Comparison of ENCODE assay signal across 8 mouse cellular contexts in the genomic region with DNA sequence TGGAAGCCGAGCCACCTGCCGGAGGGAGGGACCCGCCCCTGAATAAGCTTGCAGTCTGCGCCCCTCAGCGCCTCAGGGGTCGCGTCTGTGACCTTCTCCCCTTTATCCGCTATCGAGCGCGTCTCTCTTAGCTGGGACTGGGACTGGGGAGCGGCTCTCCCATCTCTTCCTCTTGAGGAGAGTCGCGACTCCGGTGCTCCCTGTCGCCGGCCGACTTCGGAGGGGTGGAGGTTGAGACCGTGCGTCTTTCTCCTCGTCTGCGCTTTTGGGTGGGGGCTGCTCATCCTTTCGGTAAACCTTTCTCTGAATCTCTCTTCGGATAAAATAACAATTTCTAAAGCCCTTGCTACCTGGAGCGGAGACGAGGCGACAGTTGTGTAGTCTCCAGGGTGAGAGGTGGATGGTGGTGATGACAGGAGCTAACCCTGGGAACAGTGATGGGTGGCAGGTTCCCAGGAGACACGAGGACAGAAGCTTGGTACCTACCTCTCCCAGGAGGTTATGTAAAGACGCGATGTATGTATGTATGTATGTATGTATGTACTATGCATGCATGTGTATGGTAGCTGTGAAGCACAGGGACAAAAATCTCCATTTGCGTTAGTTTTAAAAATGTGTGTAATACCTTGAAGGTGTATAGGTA. TPM values are rescaled to one million over a fixed set of nuclear protein-coding genes. Genes with fewer than 3 reads are reported as not detected.
DNase-seq lines count a peak whose midpoint lies in the region; ATAC-seq and TF ChIP-seq lines count a peak whose summit lies in the region.

No protein-coding gene starts in this region.

- peak overlapping the region; percentile 97 for H3K9ac ChIP-seq in hindbrain, embryonic 12.5 days
- H3K9ac ChIP-seq in liver, embryonic 12.5 days, result peak overlapping the region; percentile 99

- no peak for DNase-seq in kidney, adult 2 months
- no peak for DNase-seq in kidney, postnatal 4 days
- DNase-seq in ES-CJ7 (ENCODE audit: low read depth, low spot score), result peak; percentile 63
- DNase-seq in cerebellum, postnatal 25 days, result peak; percentile 54 to 56
- DNase-seq in right cerebral cortex, postnatal 25 days, result peak; percentile 46
- no peak for DNase-seq in yolk sac, embryonic 10.5 days (ENCODE audit: low spot score)

- no peaks in the 10 kb centered on the region for H3K9me3 ChIP-seq in hindbrain, embryonic 12.5 days (replicated peaks)
- H3K9me3 ChIP-seq in liver, embryonic 12.5 days (replicated peaks), result no peaks in the 10 kb centered on the region

- peak overlapping the region; percentile 83 for H3K4me3 ChIP-seq in kidney, adult 2 months (ENCODE audit: insufficient read depth, low read depth, low read length)
- H3K4me3 ChIP-seq in hindbrain, embryonic 12.5 days, result peak overlapping the region; percentile 96
- H3K4me3 ChIP-seq in liver, embryonic 12.5 days, result peak overlapping the region; percentile 99

- no peak for TF ChIP-seq CTCF in kidney, adult 2 months (conservative IDR thresholded peaks at IDR 0.05; ENCODE audit: insufficient read depth, insufficient read length, low read depth, low read length)

- peak overlapping the region; percentile 51 for H3K27ac ChIP-seq in kidney, adult 2 months (ENCODE audit: insufficient read depth, low read depth, low read length)
- H3K27ac ChIP-seq in hindbrain, embryonic 12.5 days, result peak overlapping the region; percentile 98
- peak overlapping the region; percentile 100 for H3K27ac ChIP-seq in liver, embryonic 12.5 days

- ATAC-seq in hindbrain, embryonic 12.5 days (ENCODE audit: low FRiP score), result peak; percentile 67
- peak; percentile 43 for ATAC-seq in liver, embryonic 12.5 days

- peak overlapping the region; percentile 83 for H3K4me2 ChIP-seq in hindbrain, embryonic 12.5 days (replicated peaks)
- peak overlapping the region; percentile 91 for H3K4me2 ChIP-seq in liver, embryonic 12.5 days

- H3K4me1 ChIP-seq in kidney, adult 2 months (ENCODE audit: control insufficient read depth, insufficient read depth, low read length), result no peaks in the 10 kb centered on the region; the same call in 1 of the 2 replicates
- peaks cover 16% of the 10 kb centered on the region; the same call in 1 of the 2 replicates for H3K4me1 ChIP-seq in hindbrain, embryonic 12.5 days
- H3K4me1 ChIP-seq in liver, embryonic 12.5 days, result peaks cover 64% of the 10 kb centered on the region

- 2% methylated on average over 32 of the region's 32 CpGs for WGBS in kidney, adult 2 months
- WGBS in hindbrain, embryonic 12.5 days, result 2% methylated on average over 32 of the region's 32 CpGs
- under 1% methylated on average over 32 of the region's 32 CpGs for WGBS in liver, embryonic 12.5 days (ENCODE audit: insufficient replicate concordance)

- no peaks in the 10 kb centered on the region for H3K36me3 ChIP-seq in kidney, adult 2 months (ENCODE audit: control insufficient read depth, insufficient read depth, low read length)
- H3K36me3 ChIP-seq in hindbrain, embryonic 12.5 days, result no peaks in the 10 kb centered on the region
- H3K36me3 ChIP-seq in liver, embryonic 12.5 days, result peaks cover 5% of the 10 kb centered on the region

- H3K27me3 ChIP-seq in kidney, adult 2 months (replicated peaks; ENCODE audit: control insufficient read depth, insufficient read depth, low read length), result no peaks in the 10 kb centered on the region
- no peaks in the 10 kb centered on the region for H3K27me3 ChIP-seq in hindbrain, embryonic 12.5 days
- H3K27me3 ChIP-seq in liver, embryonic 12.5 days (replicated peaks), result no peaks in the 10 kb centered on the region

- TF ChIP-seq POLR2A in kidney, adult 2 months (IDR thresholded peaks at IDR 0.05; ENCODE audit: low read depth, low read length), result no peak

RNA-seq across cellular contexts. Expression of gene Herc1, which starts 0.7 kb away (rescaled TPM):
- polyA plus RNA-seq in kidney, adult 2 months (2012; rRNA removed), result 12.0 TPM in 2 replicates
- polyA plus RNA-seq in hindbrain, embryonic 12.5 days (2016; fragmentation: Nextera tagmentation; extraction: Ambion mirVana), result 47.1 and 48.6 TPM in 2 replicates
- 35.8 and 37.9 TPM in 2 replicates for polyA plus RNA-seq in liver, embryonic 12.5 days (2016; fragmentation: Nextera tagmentation; extraction: Ambion mirVana)

Comparison
In these comparisons a context has a peak if more than half of its experiments do, and no peak if none do; other contexts are left out.
1. DNase-seq: peak in ES-CJ7 (single experiment), cerebellum, postnatal 25 days (2 of 2) and right cerebral cortex, postnatal 25 days (single experiment); none in kidney, adult 2 months (single experiment), kidney, postnatal 4 days (0 of 2) and yolk sac, embryonic 10.5 days (single experiment).
2. Peak in every context shown above with its lines, with median percentiles within 50 percentile points of each other: H3K27ac ChIP-seq and H3K4me3 ChIP-seq.